ENCODE assay signal across 19 mouse cellular contexts in the genomic region with DNA sequence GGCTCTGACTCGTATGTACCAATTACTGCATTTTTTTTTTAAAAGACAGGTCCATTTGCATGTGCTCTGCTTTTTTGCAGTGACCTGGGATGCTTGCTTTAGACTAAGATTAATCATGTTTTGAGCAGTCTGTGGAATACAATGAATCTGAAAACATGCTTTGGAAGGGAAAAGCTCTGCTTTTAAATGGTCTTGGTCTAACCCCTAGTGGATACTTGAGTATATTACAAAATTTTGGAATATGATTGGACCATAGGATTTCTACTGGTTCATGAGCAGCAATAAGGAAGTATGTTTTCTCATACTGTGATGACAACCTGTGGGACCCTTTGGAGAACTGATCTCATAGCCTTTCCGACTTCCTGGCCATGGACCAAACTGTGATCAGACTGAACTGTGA. TPM values are rescaled to one million over a fixed set of nuclear protein-coding genes. Genes with fewer than 3 reads are reported as not detected.
DNase-seq lines count a peak whose midpoint lies in the region; ATAC-seq and TF ChIP-seq lines count a peak whose summit lies in the region.
"Had no signal": no experiment of that assay in that cellular context is flagged by ENCODE, and none has a peak within 500 bp of the region (broad histone marks: within the 10 kb centered on the region; RNA-seq: fewer than 3 reads in every experiment).

No protein-coding gene starts in this region.

- H3K36me3 ChIP-seq in embryonic facial prominence, embryonic 11.5 days (replicated peaks; ENCODE audit: control insufficient read depth, insufficient read depth, low read depth, low read length): no peaks in the 10 kb centered on the region
- no peaks in the 10 kb centered on the region; the same call in 1 of the 2 replicates for H3K36me3 ChIP-seq in embryonic facial prominence, embryonic 10.5 days (replicated peaks)
- no peaks in the 10 kb centered on the region for H3K36me3 ChIP-seq in kidney, postnatal 0 days (ENCODE audit: insufficient read depth, low read length)
- no peaks in the 10 kb centered on the region for H3K36me3 ChIP-seq in kidney, embryonic 14.5 days (ENCODE audit: control insufficient read depth, insufficient read depth, low read length)
- H3K36me3 ChIP-seq: embryonic facial prominence, embryonic 13.5 days; limb, embryonic 13.5 days had no signal

- H3K27ac ChIP-seq in embryonic facial prominence, embryonic 11.5 days (replicated peaks; ENCODE audit: low read depth, low read length): no peak overlapping the region
- no peak overlapping the region for H3K27ac ChIP-seq in embryonic facial prominence, embryonic 10.5 days (replicated peaks)
- H3K27ac ChIP-seq in kidney, postnatal 0 days: no peak overlapping the region
- H3K27ac ChIP-seq in kidney, embryonic 14.5 days (ENCODE audit: low read depth, low read length): no peak overlapping the region
- H3K27ac ChIP-seq: embryonic facial prominence, embryonic 13.5 days; limb, embryonic 13.5 days had no signal

- H3K4me3 ChIP-seq in embryonic facial prominence, embryonic 11.5 days (ENCODE audit: low read depth, low read length): no peak overlapping the region
- H3K4me3 ChIP-seq in embryonic facial prominence, embryonic 10.5 days: no peak overlapping the region
- H3K4me3 ChIP-seq in kidney, postnatal 0 days (replicated peaks; ENCODE audit: low read depth, low read length): no peak overlapping the region
- no peak overlapping the region for H3K4me3 ChIP-seq in kidney, embryonic 14.5 days (ENCODE audit: low read length)
- H3K4me3 ChIP-seq: embryonic facial prominence, embryonic 13.5 days; limb, embryonic 13.5 days had no signal

- 80% methylated on average over 2 of the region's 2 CpGs for WGBS in embryonic facial prominence, embryonic 11.5 days
- WGBS in embryonic facial prominence, embryonic 10.5 days: 80% methylated on average over 2 of the region's 2 CpGs
- WGBS in kidney, postnatal 0 days: 71% methylated on average over 2 of the region's 2 CpGs
- WGBS in kidney, embryonic 14.5 days: 85% methylated on average over 2 of the region's 2 CpGs

- H3K9me3 ChIP-seq in embryonic facial prominence, embryonic 11.5 days (replicated peaks; ENCODE audit: control insufficient read depth, low read length): no peaks in the 10 kb centered on the region
- H3K9me3 ChIP-seq in embryonic facial prominence, embryonic 10.5 days: no peaks in the 10 kb centered on the region
- H3K9me3 ChIP-seq in kidney, postnatal 0 days (replicated peaks; ENCODE audit: low read length): no peaks in the 10 kb centered on the region
- H3K9me3 ChIP-seq in kidney, embryonic 14.5 days (ENCODE audit: control insufficient read depth, low read length): no peaks in the 10 kb centered on the region
- H3K9me3 ChIP-seq: embryonic facial prominence, embryonic 13.5 days; limb, embryonic 13.5 days had no signal

- H3K9ac ChIP-seq in embryonic facial prominence, embryonic 11.5 days (replicated peaks; ENCODE audit: low read length): no peak overlapping the region
- no peak overlapping the region for H3K9ac ChIP-seq in kidney, postnatal 0 days (ENCODE audit: low read depth, low read length)
- no peak overlapping the region for H3K9ac ChIP-seq in kidney, embryonic 14.5 days (ENCODE audit: low read depth, low read length)
- H3K9ac ChIP-seq: embryonic facial prominence, embryonic 13.5 days; limb, embryonic 13.5 days had no signal

- TF ChIP-seq CTCF in kidney, postnatal 0 days (IDR thresholded peaks at IDR 0.05; ENCODE audit: low read depth): peak; percentile 52

- H3K4me2 ChIP-seq in embryonic facial prominence, embryonic 11.5 days (ENCODE audit: low read depth, low read length): no peak overlapping the region
- H3K4me2 ChIP-seq in kidney, postnatal 0 days (ENCODE audit: low read length): no peak overlapping the region
- H3K4me2 ChIP-seq in kidney, embryonic 14.5 days (replicated peaks; ENCODE audit: low read depth, low read length): no peak overlapping the region
- H3K4me2 ChIP-seq: embryonic facial prominence, embryonic 13.5 days; limb, embryonic 13.5 days had no signal

- H3K4me1 ChIP-seq in embryonic facial prominence, embryonic 11.5 days (ENCODE audit: control insufficient read depth, insufficient read depth, low read length): no peaks in the 10 kb centered on the region
- no peaks in the 10 kb centered on the region for H3K4me1 ChIP-seq in embryonic facial prominence, embryonic 10.5 days
- H3K4me1 ChIP-seq in kidney, postnatal 0 days (replicated peaks; ENCODE audit: insufficient read depth, low read length): no peaks in the 10 kb centered on the region
- H3K4me1 ChIP-seq in kidney, embryonic 14.5 days (ENCODE audit: control insufficient read depth, insufficient read depth, low read length): no peaks in the 10 kb centered on the region
- H3K4me1 ChIP-seq: embryonic facial prominence, embryonic 13.5 days; limb, embryonic 13.5 days had no signal

- peak; percentile 3 for DNase-seq in embryonic facial prominence, embryonic 11.5 days (ENCODE audit: low spot score)
- DNase-seq in embryonic facial prominence, embryonic 10.5 days (ENCODE audit: low spot score): no peak
- peak; percentile 37 for DNase-seq in kidney, postnatal 0 days (ENCODE audit: low spot score)
- DNase-seq in retina, embryonic 14.5 days (ENCODE audit: low spot score): peak; percentile 1
- no peak for DNase-seq in retina, postnatal 1 day
- DNase-seq in thymus, postnatal 10 days (ENCODE audit: low spot score in 2 of 2): no peak
- DNase-seq in thymus, postnatal 0 days (ENCODE audit: low spot score): no peak
- DNase-seq: adrenal gland, postnatal 14 days; cerebellum, adult 9-10 months; heart, postnatal 14 days; kidney, adult 8-10 months; lung, adult 18-20 months had no signal

- no peak for ATAC-seq in embryonic facial prominence, embryonic 11.5 days (replicated peaks; ENCODE audit: insufficient number of reproducible peaks, low FRiP score, low TSS enrichment, low read depth)
- ATAC-seq in kidney, postnatal 0 days (replicated peaks; ENCODE audit: low FRiP score, low read depth): no peak
- ATAC-seq in kidney, embryonic 14.5 days (ENCODE audit: low FRiP score, low TSS enrichment): no peak
- ATAC-seq: hindbrain, embryonic 16.5 days had no signal

- H3K27me3 ChIP-seq in embryonic facial prominence, embryonic 11.5 days (ENCODE audit: control insufficient read depth, insufficient read depth, low read length): no peaks in the 10 kb centered on the region
- peaks cover 7% of the 10 kb centered on the region for H3K27me3 ChIP-seq in embryonic facial prominence, embryonic 10.5 days (replicated peaks; ENCODE audit: low read depth, poor library complexity, severe bottlenecking)
- no peaks in the 10 kb centered on the region for H3K27me3 ChIP-seq in kidney, postnatal 0 days (ENCODE audit: insufficient read depth, low read length)
- no peaks in the 10 kb centered on the region for H3K27me3 ChIP-seq in kidney, embryonic 14.5 days (ENCODE audit: control insufficient read depth, insufficient read depth, low read length)
- H3K27me3 ChIP-seq: limb, embryonic 13.5 days had no signal

RNA-seq across cellular contexts. Expression of a gene that starts 47.2 kb away (rescaled TPM):
- polyA plus RNA-seq in embryonic facial prominence, embryonic 11.5 days (2014; fragmentation: Nextera tagmentation; extraction: Ambion mirVana): 8.9 and 9.9 TPM in 2 replicates
- polyA plus RNA-seq in embryonic facial prominence, embryonic 10.5 days (2016; fragmentation: Nextera tagmentation; extraction: Ambion mirVana): 18.9 and 19.1 TPM in 2 replicates
- polyA plus RNA-seq in kidney, postnatal 0 days (2015; fragmentation: Nextera tagmentation; extraction: Ambion mirVana): 4.3 and 4.8 TPM in 2 replicates
- 4.2 and 5.3 TPM in 2 replicates for polyA plus RNA-seq in kidney, embryonic 14.5 days (2014; fragmentation: Nextera tagmentation; extraction: Ambion mirVana)
- 25.4 and 25.9 TPM in 2 replicates for polyA plus RNA-seq in thymus, postnatal 0 days (2015; fragmentation: Nextera tagmentation; extraction: Ambion mirVana)

RNA-seq across cellular contexts. Expression of a gene that starts 54.5 kb away (rescaled TPM):
- not detected in 2 replicates for polyA plus RNA-seq in embryonic facial prominence, embryonic 11.5 days (2014; fragmentation: Nextera tagmentation; extraction: Ambion mirVana)
- 0.40 and 0.82 TPM in 2 replicates for polyA plus RNA-seq in embryonic facial prominence, embryonic 10.5 days (2016; fragmentation: Nextera tagmentation; extraction: Ambion mirVana)
- polyA plus RNA-seq in kidney, postnatal 0 days (2015; fragmentation: Nextera tagmentation; extraction: Ambion mirVana): not detected in 2 replicates
- polyA plus RNA-seq in kidney, embryonic 14.5 days (2014; fragmentation: Nextera tagmentation; extraction: Ambion mirVana): not detected in 2 replicates
- 0.07 and 0.10 TPM in 2 replicates for polyA plus RNA-seq in thymus, postnatal 0 days (2015; fragmentation: Nextera tagmentation; extraction: Ambion mirVana)
- polyA plus RNA-seq: embryonic facial prominence, embryonic 13.5 days; large intestine, adult 2 months; neural tube, embryonic 14.5 days; spleen, adult 2 months had no signal

Comparison
In these comparisons a context has a peak if more than half of its experiments do, and no peak if none do; other contexts are left out.
1. DNase-seq: peak in embryonic facial prominence, embryonic 11.5 days (single experiment), kidney, postnatal 0 days (single experiment) and retina, embryonic 14.5 days (single experiment); none in embryonic facial prominence, embryonic 10.5 days (single experiment), retina, postnatal 1 day (single experiment), thymus, postnatal 10 days (0 of 2) and thymus, postnatal 0 days (single experiment).